Mouse (Mus musculus) cerebellum, adult 2 months (tissue): Measurements from ENCODE around the gene Zbtb16. TPM values are rescaled to one million over a fixed set of nuclear protein-coding genes. Genes with fewer than 3 reads are reported as not detected.

Experiments used
- DNase-seq, 2 experiments: peaks; one replicate each; pipeline ENCODE4 v3.0.0; 2021
- H3K27ac ChIP-seq: fragments of 200-500 bp; 2 replicates; pipeline ENCODE4 v1.5.1; 2012; ENCODE audit warnings: low read length, control low read depth, inconsistent platforms; ENCODE audit not compliant: insufficient read depth
- H3K27me3 ChIP-seq: fragments of 200-500 bp; 2 replicates; pipeline ENCODE4 v1.6.1; 2012; ENCODE audit warnings: inconsistent platforms, mild to moderate bottlenecking, low read length, moderate library complexity; ENCODE audit not compliant: control insufficient read depth, insufficient read depth
- H3K4me1 ChIP-seq: fragments of 200-500 bp; 2 replicates; pipeline ENCODE4 v1.6.1; 2011; ENCODE audit warnings: low read length; ENCODE audit not compliant: control insufficient read depth, insufficient read depth
- H3K4me3 ChIP-seq: fragments of 200-500 bp; replicated peaks from 2 replicates; pipeline ENCODE3; 2011; ENCODE audit warnings: mild to moderate bottlenecking, low read depth, low read length, control low read depth; ENCODE audit not compliant: insufficient read depth
- CTCF ChIP-seq: fragments of 200-500 bp; IDR thresholded peaks from 2 replicates; pipeline ENCODE4 v1.5.1; 2011; ENCODE audit warnings: low read depth, mild to moderate bottlenecking, control low read depth, low read length, moderate library complexity, borderline replicate concordance; ENCODE audit not compliant: insufficient read depth
- POLR2A ChIP-seq: fragments of 200-500 bp; IDR thresholded peaks from 2 replicates; pipeline ENCODE4 v1.6.1; 2011; ENCODE audit warnings: low read length, control low read depth, borderline replicate concordance; ENCODE audit not compliant: insufficient read depth
- WGBS: fragments of 180-500 bp; shearing (Covaris S2); methylation state at CpG from one replicate; pipeline ENCODE4 v1.1.7; 2018; 5-methylcytosine and 5-hydroxymethylcytosine counted together
- polyA plus RNA-seq: library from polyadenylated mRNA; depleted of rRNA; stranded (reverse); fragments of >200 nt; gene quantifications from 2 replicates; pipeline ENCODE4 v1.2.3, GENCODE M21; 2012

Zbtb16 gene
- polyA plus RNA-seq, 1 experiment = 5.0 TPM

DNA sequence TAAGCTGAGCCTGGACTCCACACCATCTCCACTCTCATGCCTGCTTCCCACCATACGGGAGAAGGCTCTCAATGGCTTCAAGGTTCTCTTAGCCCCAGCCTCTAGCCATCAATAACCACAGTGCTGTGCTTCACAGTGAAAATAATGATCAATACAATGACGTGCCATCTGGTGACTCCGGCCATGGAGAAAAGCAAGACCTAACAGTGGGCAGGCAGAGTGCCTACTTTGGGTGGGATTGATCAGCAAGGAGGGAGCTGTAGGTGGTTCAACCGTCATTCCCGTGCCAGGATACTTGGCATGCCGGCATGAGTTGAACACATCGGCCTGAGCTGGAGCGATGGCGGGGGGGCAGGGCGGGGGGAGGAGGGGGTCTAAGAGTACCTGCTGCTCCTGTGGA, 40.3 kb downstream of the Zbtb16 start:
- Histone ChIP-seq H3K27me3 (no peaks in the 10 kb centered on the region), H3K4me1 (no peaks in the 10 kb centered on the region), H3K4me3 (no peak overlapping the region), H3K27ac (no peak overlapping the region)
- TF ChIP-seq POLR2A (no peak), CTCF (no peak)
- 52% methylated on average over 10 of the region's 10 CpGs for WGBS
- no peak for DNase-seq

DNA sequence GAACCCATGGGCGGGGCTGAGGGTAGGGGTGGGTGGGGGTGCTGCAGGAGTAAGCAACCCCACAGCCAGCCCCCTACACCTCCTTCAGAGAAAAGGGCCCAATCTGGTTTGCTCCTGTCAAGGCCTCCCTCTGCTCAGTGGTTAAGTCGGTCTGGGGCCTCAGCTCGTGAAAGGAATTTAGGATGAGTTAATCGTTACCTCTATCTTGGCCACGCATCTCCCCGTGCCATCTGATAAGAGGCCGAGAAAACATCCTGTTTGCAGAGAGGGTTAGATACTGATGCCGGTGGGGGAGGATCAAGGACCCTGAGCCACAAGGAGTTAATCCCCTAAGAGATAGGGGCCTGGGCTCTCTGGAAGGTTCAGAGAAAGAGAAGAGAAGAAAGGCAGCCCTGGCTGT, 40.9 kb downstream of the Zbtb16 start:
- Histone ChIP-seq H3K4me1 (no peaks in the 10 kb centered on the region), H3K27me3 (no peaks in the 10 kb centered on the region), H3K27ac (no peak overlapping the region), H3K4me3 (no peak overlapping the region)
- 74% methylated on average over 8 of the region's 8 CpGs for WGBS
- TF ChIP-seq POLR2A = no peak
- no peak for TF ChIP-seq CTCF
- no peak for DNase-seq

- Histone ChIP-seq H3K4me1 (no peaks in the 10 kb centered on the region), H3K27ac (no peak overlapping the region), H3K4me3 (no peak overlapping the region), H3K27me3 (no peaks in the 10 kb centered on the region)
- WGBS = 95% methylated on average over 2 of the region's 2 CpGs
- no peak for DNase-seq
- TF ChIP-seq CTCF = no peak
- TF ChIP-seq POLR2A = no peak
Measured at GRCm38 (mm10) chr9:48794463-48794862, 41.6 kb downstream of the Zbtb16 start.

DNA sequence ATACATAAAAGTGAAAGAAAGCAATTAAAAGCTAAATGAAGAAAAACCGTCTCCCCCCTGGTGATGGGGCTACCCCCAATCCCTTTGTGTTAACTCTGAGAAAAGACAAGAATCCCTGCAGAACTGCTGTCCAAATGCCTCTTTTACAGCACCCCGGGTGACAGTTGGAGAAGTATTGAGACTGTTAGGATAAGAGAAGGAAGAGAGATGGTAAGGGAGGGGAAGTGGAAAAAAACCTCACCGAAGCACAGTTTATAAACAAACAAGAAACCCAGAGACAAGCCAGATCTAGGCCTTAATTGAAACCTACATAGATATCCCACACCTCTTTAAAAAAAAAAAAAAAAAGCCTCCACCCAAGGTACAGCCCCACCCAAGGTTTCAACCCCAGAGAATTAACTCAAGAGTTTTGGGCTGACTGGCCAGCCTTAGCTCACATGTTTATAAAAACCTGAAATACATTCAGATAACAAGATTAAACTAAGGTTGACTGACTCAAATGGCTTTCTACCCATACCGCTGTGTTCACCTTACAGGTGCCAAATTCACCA, 42.3 kb downstream of the Zbtb16 start:
- H3K4me3 ChIP-seq = no peak overlapping the region
- WGBS = 77% methylated on average over 4 of the region's 4 CpGs

DNA sequence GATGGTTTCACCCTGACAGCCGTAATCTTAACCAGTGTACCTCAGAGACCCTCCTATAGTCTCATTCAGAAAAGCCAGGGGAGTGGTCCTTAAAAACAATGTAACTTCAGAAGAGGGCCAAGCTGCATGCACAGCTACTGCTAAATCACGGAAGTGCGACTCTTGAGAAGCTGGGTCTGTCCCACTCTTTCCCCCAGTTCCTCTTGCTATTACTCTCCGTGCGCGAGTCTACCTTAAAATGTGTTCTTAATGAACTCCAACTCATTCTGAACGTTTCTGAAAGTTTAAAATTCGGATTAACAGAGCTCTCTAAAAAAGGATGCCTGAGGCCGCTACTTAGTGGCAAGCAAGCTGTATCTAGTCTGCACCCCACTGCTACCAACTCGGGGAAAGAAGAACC, 45.4 kb downstream of the Zbtb16 start:
- H3K4me1 ChIP-seq = no peaks in the 10 kb centered on the region
- no peak overlapping the region for H3K4me3 ChIP-seq
- H3K27me3 ChIP-seq = no peaks in the 10 kb centered on the region
- 86% methylated on average over 10 of the region's 10 CpGs for WGBS
- no peak for DNase-seq
- no peak overlapping the region for H3K27ac ChIP-seq
- TF ChIP-seq CTCF (no peak), POLR2A (no peak)

More for the DNA sequence above, 42.3 kb downstream of the Zbtb16 start:
- TF ChIP-seq POLR2A = no peak
- TF ChIP-seq CTCF = no peak
- no peaks in the 10 kb centered on the region for H3K4me1 ChIP-seq
- no peak for DNase-seq
- no peaks in the 10 kb centered on the region for H3K27me3 ChIP-seq
- H3K27ac ChIP-seq = no peak overlapping the region

- no peak overlapping the region for H3K4me3 ChIP-seq
- H3K27me3 ChIP-seq = no peaks in the 10 kb centered on the region
- no peaks in the 10 kb centered on the region for H3K4me1 ChIP-seq
- TF ChIP-seq CTCF (no peak), POLR2A (no peak)
- WGBS = 57% methylated on average over 9 of the region's 9 CpGs
- no peak for DNase-seq
- no peak overlapping the region for H3K27ac ChIP-seq
Measured at GRCm38 (mm10) chr9:48787906-48788410, 48.1 kb downstream of the Zbtb16 start.

- no peaks in the 10 kb centered on the region for H3K4me1 ChIP-seq
- no peaks in the 10 kb centered on the region for H3K27me3 ChIP-seq
- TF ChIP-seq POLR2A = no peak
- TF ChIP-seq CTCF = no peak
- DNase-seq = no peak
- H3K4me3 ChIP-seq = no peak overlapping the region
- no peak overlapping the region for H3K27ac ChIP-seq
- 60% methylated on average over 1 of the region's 1 CpGs for WGBS
Measured at GRCm38 (mm10) chr9:48787321-48787720, 48.7 kb downstream of the Zbtb16 start.

DNA sequence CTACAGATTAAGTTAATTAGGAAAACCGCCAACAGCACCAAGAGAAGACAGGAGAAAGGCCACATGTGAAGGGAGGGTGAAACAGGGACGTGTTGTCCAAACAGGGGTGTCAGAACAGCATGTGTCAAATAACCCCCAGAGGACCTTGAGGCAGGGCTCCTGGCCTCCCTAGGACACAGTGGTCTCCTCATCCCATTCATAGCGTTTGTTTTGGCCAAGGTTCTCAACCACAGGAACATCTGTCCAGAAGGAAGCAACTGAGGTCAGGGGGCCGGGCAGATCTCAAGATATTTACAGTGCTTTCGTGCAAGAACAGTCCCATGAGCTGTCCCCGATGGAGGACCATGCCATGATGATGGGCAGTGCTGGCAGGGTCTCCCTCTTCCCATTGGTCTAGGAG, 49.2 kb downstream of the Zbtb16 start:
- Histone ChIP-seq H3K4me1 (no peaks in the 10 kb centered on the region), H3K27ac (no peak overlapping the region), H3K27me3 (no peaks in the 10 kb centered on the region), H3K4me3 (no peak overlapping the region)
- 77% methylated on average over 6 of the region's 6 CpGs for WGBS
- peak in 1 of 2 experiments; percentile 5 for DNase-seq
- TF ChIP-seq POLR2A (no peak), CTCF (no peak)
